Mouse (Mus musculus) myocyte (in vitro differentiated cells): ENCODE results near the gene Kif13a. TPM values are rescaled to one million over a fixed set of nuclear protein-coding genes. Genes with fewer than 3 reads are reported as not detected.

Experiments
- H3K27me3 ChIP-seq: one replicate; pipeline ENCODE4 v1.6.1; 2011; ENCODE audit not compliant: control insufficient read depth, insufficient read depth, insufficient read length
- H3K36me3 ChIP-seq: one replicate; pipeline ENCODE4 v1.6.1; 2011; ENCODE audit not compliant: control insufficient read depth, insufficient read depth
- H3K4me2 ChIP-seq: one replicate; pipeline ENCODE4 v1.6.1; 2011; ENCODE audit warnings: low read depth, control low read depth
- H3K4me3 ChIP-seq: one replicate; pipeline ENCODE4 v1.5.1; 2011; ENCODE audit warnings: mild to moderate bottlenecking, control low read depth, moderate library complexity
- H3K79me2 ChIP-seq: one replicate; pipeline ENCODE4 v1.6.1; 2011; ENCODE audit not compliant: control insufficient read depth, insufficient read depth
- H3ac ChIP-seq: one replicate; pipeline ENCODE4 v1.6.1; 2011; ENCODE audit not compliant: control insufficient read depth, insufficient read length
- CEBPB ChIP-seq: IDR thresholded peaks from 2 replicates; pipeline ENCODE4 v1.6.1; 2011; ENCODE audit warnings: mild to moderate bottlenecking, moderate library complexity; ENCODE audit not compliant: poor library complexity, insufficient read depth, severe bottlenecking
- E2F4 ChIP-seq: IDR thresholded peaks from one replicate; pipeline ENCODE4 v1.6.1; 2011; ENCODE audit warnings: mild to moderate bottlenecking, control low read depth, moderate library complexity; ENCODE audit not compliant: insufficient read depth
- MAX ChIP-seq: IDR thresholded peaks from one replicate; pipeline ENCODE4 v1.6.1; 2011; ENCODE audit warnings: low read depth, mild to moderate bottlenecking, control low read depth
- MYOD1 ChIP-seq, 3 experiments: IDR thresholded peaks; one replicate each; pipeline ENCODE4 v1.6.1; 2011; ENCODE audit warnings: control low read depth in 2 of 3, low read depth in 2 of 3, mild to moderate bottlenecking in 2 of 3, moderate library complexity in 1 of 3; ENCODE audit not compliant: insufficient read length in 2 of 3, control insufficient read depth in 1 of 3
- MYOG ChIP-seq, 3 experiments: IDR thresholded peaks; one replicate each; pipeline ENCODE4 v1.6.1; 2011; ENCODE audit warnings: control low read depth in 2 of 3, low read depth in 2 of 3, mild to moderate bottlenecking in 2 of 3; ENCODE audit not compliant: insufficient read length in 2 of 3, control insufficient read depth in 1 of 3, insufficient read depth in 1 of 3
- POLR2A ChIP-seq: IDR thresholded peaks from one replicate; pipeline ENCODE4 v1.6.1; 2011; ENCODE audit warnings: low read depth, mild to moderate bottlenecking, control low read depth, moderate library complexity; ENCODE audit not compliant: insufficient read length
- POLR2AphosphoS2 ChIP-seq: IDR thresholded peaks from one replicate; pipeline ENCODE4 v1.6.1; 2011; ENCODE audit warnings: low read depth, control low read depth; ENCODE audit not compliant: insufficient read length
- REST ChIP-seq: IDR thresholded peaks from one replicate; pipeline ENCODE4 v1.6.1; 2011; ENCODE audit warnings: mild to moderate bottlenecking, control low read depth, moderate library complexity; ENCODE audit not compliant: insufficient read depth, insufficient read length
- SRF ChIP-seq: IDR thresholded peaks from one replicate; pipeline ENCODE4 v1.6.1; 2011; ENCODE audit warnings: low read depth; ENCODE audit not compliant: control insufficient read depth, insufficient read length
- TCF12 ChIP-seq: IDR thresholded peaks from one replicate; pipeline ENCODE4 v1.6.1; 2011; ENCODE audit warnings: mild to moderate bottlenecking, control low read depth; ENCODE audit not compliant: poor library complexity, insufficient read depth, severe bottlenecking
- TCF3 ChIP-seq: IDR thresholded peaks from one replicate; pipeline ENCODE4 v1.6.1; 2011; ENCODE audit warnings: low read depth, control low read depth; ENCODE audit not compliant: insufficient read length
- USF1 ChIP-seq: IDR thresholded peaks from one replicate; pipeline ENCODE4 v1.6.1; 2011; ENCODE audit warnings: low read depth, mild to moderate bottlenecking, control low read depth, moderate library complexity
- polyA plus RNA-seq: library from polyadenylated mRNA; unstranded; fragments of >200 nt; fragmentation: generic; extraction: Trizol; gene quantifications from one replicate; pipeline ENCODE4 v1.2.1, GENCODE M21; 2012; ENCODE audit warnings: missing spikeins

Gene Kif13a
- polyA plus RNA-seq, 1 experiment = 15.4 TPM

- Histone ChIP-seq H3K36me3 (no peaks in the 10 kb centered on the region), H3K4me3 (no peak overlapping the region), H3K79me2 (no peaks in the 10 kb centered on the region), H3ac (no peak overlapping the region), H3K27me3 (no peaks in the 10 kb centered on the region), H3K4me2 (no peak overlapping the region)
- TF ChIP-seq REST (no peak), SRF (no peak), MYOD1 (IDR thresholded peaks at IDR 0.05; ENCODE audit: control insufficient read depth in 1 of 3, insufficient read length in 2 of 3, low read depth in 2 of 3) (no peak), POLR2AphosphoS2 (no peak), TCF3 (no peak), MYOG (IDR thresholded peaks at IDR 0.05; ENCODE audit: control insufficient read depth in 1 of 3, insufficient read depth in 1 of 3, insufficient read length in 2 of 3, low read depth in 2 of 3) (no peak), E2F4 (no peak), POLR2A (no peak), CEBPB (no peak), MAX (no peak), TCF12 (no peak), USF1 (no peak)
These were observed 13.6 kb upstream of the Kif13a start for GRCm38 (mm10) chr13:46943294-46943693.

GRCm38 (mm10) chr13:46934116-46934515 is 4.4 kb upstream of the Kif13a start:
- TF ChIP-seq CEBPB = no peak
- no peak for TF ChIP-seq E2F4
- TF ChIP-seq MYOD1 (IDR thresholded peaks at IDR 0.05; ENCODE audit: control insufficient read depth in 1 of 3, insufficient read length in 2 of 3, low read depth in 2 of 3) = no peak

GRCm38 (mm10) chr13:46932846-46933245 is 3.2 kb upstream of the Kif13a start:
- H3ac ChIP-seq = no peak overlapping the region
- no peak overlapping the region for H3K4me2 ChIP-seq
- peaks cover 11% of the 10 kb centered on the region for H3K79me2 ChIP-seq
- no peak overlapping the region for H3K4me3 ChIP-seq
- H3K27me3 ChIP-seq = no peaks in the 10 kb centered on the region
- no peaks in the 10 kb centered on the region for H3K36me3 ChIP-seq
- TF ChIP-seq SRF = no peak
- TF ChIP-seq MYOD1 (IDR thresholded peaks at IDR 0.05; ENCODE audit: control insufficient read depth in 1 of 3, insufficient read length in 2 of 3, low read depth in 2 of 3) = no peak
- TF ChIP-seq CEBPB = no peak
- no peak for TF ChIP-seq MYOG (IDR thresholded peaks at IDR 0.05; ENCODE audit: control insufficient read depth in 1 of 3, insufficient read depth in 1 of 3, insufficient read length in 2 of 3, low read depth in 2 of 3)
- no peak for TF ChIP-seq USF1
- no peak for TF ChIP-seq TCF3
- TF ChIP-seq E2F4 = no peak
- TF ChIP-seq POLR2A = no peak
- TF ChIP-seq TCF12 = no peak
- no peak for TF ChIP-seq POLR2AphosphoS2
- TF ChIP-seq REST = no peak
- no peak for TF ChIP-seq MAX

More at GRCm38 (mm10) chr13:46934116-46934515, 4.4 kb upstream of the Kif13a start:
- no peak overlapping the region for H3K4me2 ChIP-seq
- H3K36me3 ChIP-seq = no peaks in the 10 kb centered on the region
- H3K79me2 ChIP-seq = no peaks in the 10 kb centered on the region
- H3K27me3 ChIP-seq = no peaks in the 10 kb centered on the region
- H3ac ChIP-seq = no peak overlapping the region
- no peak overlapping the region for H3K4me3 ChIP-seq

- no peak for TF ChIP-seq E2F4
- TF ChIP-seq POLR2AphosphoS2 = no peak
- TF ChIP-seq USF1 = no peak
- no peak for TF ChIP-seq MYOG (IDR thresholded peaks at IDR 0.05; ENCODE audit: control insufficient read depth in 1 of 3, insufficient read depth in 1 of 3, insufficient read length in 2 of 3, low read depth in 2 of 3)
- TF ChIP-seq REST = no peak
- no peak for TF ChIP-seq MYOD1 (IDR thresholded peaks at IDR 0.05; ENCODE audit: control insufficient read depth in 1 of 3, insufficient read length in 2 of 3, low read depth in 2 of 3)
- no peak for TF ChIP-seq SRF
- TF ChIP-seq MAX = no peak
- no peak for TF ChIP-seq TCF3
- no peak for TF ChIP-seq CEBPB
- no peak for TF ChIP-seq TCF12
- Histone ChIP-seq H3K36me3 (no peaks in the 10 kb centered on the region), H3ac (no peak overlapping the region), H3K4me3 (no peak overlapping the region), H3K27me3 (no peaks in the 10 kb centered on the region), H3K79me2 (peaks cover 17% of the 10 kb centered on the region), H3K4me2 (no peak overlapping the region)
These were observed 2.4 kb upstream of the Kif13a start for GRCm38 (mm10) chr13:46932049-46932448.

GRCm38 (mm10) chr13:46930659-46931046 is 986 bp upstream of the Kif13a start:
- peak overlapping the region; percentile 94 for H3ac ChIP-seq
- H3K27me3 ChIP-seq = no peaks in the 10 kb centered on the region
- no peaks in the 10 kb centered on the region for H3K36me3 ChIP-seq
- H3K4me2 ChIP-seq = peak overlapping the region; percentile 98
- peak overlapping the region; percentile 64 for H3K4me3 ChIP-seq
- H3K79me2 ChIP-seq = peaks cover 19% of the 10 kb centered on the region
- TF ChIP-seq CEBPB (no peak), TCF3 (no peak), SRF (no peak), POLR2A (peak; percentile 1), MYOG (IDR thresholded peaks at IDR 0.05; ENCODE audit: control insufficient read depth in 1 of 3, insufficient read depth in 1 of 3, insufficient read length in 2 of 3, low read depth in 2 of 3) (peak in 1 of 3 experiments; percentile 66), POLR2AphosphoS2 (no peak), MYOD1 (IDR thresholded peaks at IDR 0.05; ENCODE audit: control insufficient read depth in 1 of 3, insufficient read length in 2 of 3, low read depth in 2 of 3) (peak in 1 of 3 experiments; percentile 55), REST (no peak), MAX (no peak), E2F4 (no peak), USF1 (peak; percentile 10), TCF12 (no peak)
